Mouse (Mus musculus) MEL (cell line): ENCODE results near the gene Bmpr1b. TPM values are rescaled to one million over a fixed set of nuclear protein-coding genes. Genes with fewer than 3 reads are reported as not detected.

Experiments used
- DNase-seq: peaks from one replicate; pipeline ENCODE4 v3.0.0; 2011; ENCODE audit warnings: low read depth, low spot score
- H3K27ac ChIP-seq: 2 replicates; pipeline ENCODE4 v1.5.1; 2012; ENCODE audit warnings: low read depth, mild to moderate bottlenecking, control low read depth, low read length, moderate library complexity; ENCODE audit not compliant: control insufficient read depth
- H3K27me3 ChIP-seq, 2 experiments: fragments of 150-350 bp in 1 of 2; sonication (generic) in 1 of 2; 2 replicates each; pipeline ENCODE4 v1.6.1; 2012; ENCODE audit warnings: low read length in 2 of 2, mild to moderate bottlenecking in 2 of 2, improper control_type of control experiment in 1 of 2, moderate library complexity in 1 of 2; ENCODE audit not compliant: insufficient read depth in 2 of 2, control insufficient read depth in 1 of 2
- H3K36me3 ChIP-seq, 2 experiments: 2 replicates each; pipeline ENCODE4 v1.6.1; 2012 to 2014; ENCODE audit warnings: low read length in 2 of 2, improper control_type of control experiment in 1 of 2, inconsistent platforms in 1 of 2, mild to moderate bottlenecking in 1 of 2; ENCODE audit not compliant: insufficient read depth in 2 of 2, control insufficient read depth in 1 of 2
- H3K4me1 ChIP-seq, 2 experiments: fragments of 150-350 bp in 1 of 2; sonication (generic) in 1 of 2; 2 replicates each; pipeline ENCODE4 v1.6.1; 2012; ENCODE audit warnings: low read length in 2 of 2, improper control_type of control experiment in 1 of 2, mild to moderate bottlenecking in 1 of 2; ENCODE audit not compliant: insufficient read depth in 2 of 2, control insufficient read depth in 1 of 2
- H3K4me3 ChIP-seq, 2 experiments: fragments of 150-350 bp in 1 of 2; sonication (generic) in 1 of 2; 2 replicates each; pipeline ENCODE4 v1.5.1; 2012; ENCODE audit warnings: low read depth in 2 of 2, low read length in 2 of 2, mild to moderate bottlenecking in 2 of 2, moderate library complexity in 2 of 2, control low read depth in 1 of 2, improper control_type of control experiment in 1 of 2; ENCODE audit not compliant: control insufficient read depth in 1 of 2, insufficient read depth in 1 of 2
- H3K79me2 ChIP-seq: 2 replicates; pipeline ENCODE4 v1.6.1; 2012; ENCODE audit warnings: mild to moderate bottlenecking, low read length, moderate library complexity; ENCODE audit not compliant: control insufficient read depth, poor library complexity, insufficient read depth
- H3K9ac ChIP-seq: 2 replicates; pipeline ENCODE4 v1.6.1; 2012; ENCODE audit warnings: low read depth, mild to moderate bottlenecking, control low read depth, low read length, moderate library complexity; ENCODE audit not compliant: control insufficient read depth, poor library complexity, severe bottlenecking
- H3K9me3 ChIP-seq: fragments of 150-350 bp; sonication (generic); replicated peaks from 2 replicates; pipeline ENCODE4 v1.6.1; 2012; ENCODE audit warnings: mild to moderate bottlenecking, low read length, improper control_type of control experiment, moderate library complexity; ENCODE audit not compliant: insufficient read depth
- BHLHE40 ChIP-seq: IDR thresholded peaks from 2 replicates; pipeline ENCODE4 v1.6.1; 2012; ENCODE audit warnings: low read depth, mild to moderate bottlenecking, inconsistent platforms, low read length, improper control_type of control experiment, borderline replicate concordance
- CHD1 ChIP-seq: IDR thresholded peaks from 2 replicates; pipeline ENCODE4 v1.6.1; 2012; ENCODE audit warnings: low read depth, mild to moderate bottlenecking, inconsistent platforms, low read length, improper control_type of control experiment
- CTCF ChIP-seq, 3 experiments: IDR thresholded peaks in 2 of 3; conservative IDR thresholded peaks in 1 of 3; 2 replicates each; pipeline ENCODE4 v1.5.1; 2011 to 2012; ENCODE audit warnings: low read length in 3 of 3, low read depth in 2 of 3, mild to moderate bottlenecking in 2 of 3, improper control_type of control experiment in 1 of 3, inconsistent platforms in 1 of 3, mixed read lengths in 1 of 3, moderate library complexity in 1 of 3; ENCODE audit not compliant: control insufficient read depth in 1 of 3, insufficient read depth in 1 of 3, poor library complexity in 1 of 3, severe bottlenecking in 1 of 3
- ELF1 ChIP-seq: IDR thresholded peaks from 2 replicates; pipeline ENCODE4 v1.6.1; 2014; ENCODE audit warnings: low read depth, mild to moderate bottlenecking, inconsistent platforms, low read length, improper control_type of control experiment, moderate library complexity
- GABPA ChIP-seq: IDR thresholded peaks from 2 replicates; pipeline ENCODE4 v1.6.1; 2012; ENCODE audit warnings: low read depth, mild to moderate bottlenecking, inconsistent platforms, low read length, improper control_type of control experiment, moderate library complexity
- JUND ChIP-seq: IDR thresholded peaks from 2 replicates; pipeline ENCODE4 v1.6.1; 2011; ENCODE audit warnings: low read depth, mild to moderate bottlenecking, improper control_type of control experiment, low read length
- KAT2A ChIP-seq: conservative IDR thresholded peaks from 2 replicates; pipeline ENCODE4 v1.6.1; 2012; ENCODE audit warnings: low read depth, low read length, improper control_type of control experiment, inconsistent platforms
- MAFK ChIP-seq: IDR thresholded peaks from 2 replicates; pipeline ENCODE4 v1.6.1; 2011; ENCODE audit warnings: low read depth, mild to moderate bottlenecking, low read length, improper control_type of control experiment, borderline replicate concordance
- MAX ChIP-seq: IDR thresholded peaks from 2 replicates; pipeline ENCODE4 v1.6.1; 2011; ENCODE audit warnings: low read length, improper control_type of control experiment
- MAZ ChIP-seq: IDR thresholded peaks from 2 replicates; pipeline ENCODE4 v1.6.1; 2012; ENCODE audit warnings: low read depth, mild to moderate bottlenecking, inconsistent platforms, low read length, improper control_type of control experiment
- MXI1 ChIP-seq: IDR thresholded peaks from 2 replicates; pipeline ENCODE4 v1.6.1; 2011; ENCODE audit warnings: mild to moderate bottlenecking, low read depth, low read length, improper control_type of control experiment
- MYB ChIP-seq: IDR thresholded peaks from 2 replicates; pipeline ENCODE4 v1.6.1; 2011; ENCODE audit warnings: mild to moderate bottlenecking, low read depth, low read length, improper control_type of control experiment
- POLR2A ChIP-seq, 2 experiments: IDR thresholded peaks; 2 replicates each; pipeline ENCODE4 v1.6.1; 2011 to 2012; ENCODE audit warnings: low read length in 2 of 2, mild to moderate bottlenecking in 2 of 2, control low read depth in 1 of 2, improper control_type of control experiment in 1 of 2, low read depth in 1 of 2, moderate library complexity in 1 of 2; ENCODE audit not compliant: control insufficient read depth in 1 of 2, insufficient read depth in 1 of 2, poor library complexity in 1 of 2
- RAD21 ChIP-seq: IDR thresholded peaks from 2 replicates; pipeline ENCODE4 v1.6.1; 2011; ENCODE audit warnings: mild to moderate bottlenecking, low read depth, low read length, improper control_type of control experiment
- RCOR1 ChIP-seq: IDR thresholded peaks from 2 replicates; pipeline ENCODE4 v1.6.1; 2012; ENCODE audit warnings: low read depth, mild to moderate bottlenecking, inconsistent platforms, low read length, improper control_type of control experiment
- SIN3A ChIP-seq: IDR thresholded peaks from 2 replicates; pipeline ENCODE4 v1.6.1; 2012; ENCODE audit warnings: low read length, improper control_type of control experiment, inconsistent platforms
- SMC3 ChIP-seq: IDR thresholded peaks from 2 replicates; pipeline ENCODE4 v1.6.1; 2011; ENCODE audit warnings: low read depth, low read length, improper control_type of control experiment
- TAL1 ChIP-seq: IDR thresholded peaks from 2 replicates; pipeline ENCODE4 v1.6.1; 2012; ENCODE audit warnings: mild to moderate bottlenecking, inconsistent platforms, low read length, moderate library complexity, mixed read lengths
- TBP ChIP-seq: IDR thresholded peaks from 2 replicates; pipeline ENCODE4 v1.8.0; 2011; ENCODE audit warnings: low read depth, low read length, improper control_type of control experiment
- UBTF ChIP-seq: IDR thresholded peaks from 2 replicates; pipeline ENCODE4 v1.6.1; 2012; ENCODE audit warnings: low read depth, mild to moderate bottlenecking, inconsistent platforms, low read length, improper control_type of control experiment, moderate library complexity, borderline replicate concordance; ENCODE audit not compliant: insufficient read depth
- ZC3H11A ChIP-seq: IDR thresholded peaks from 2 replicates; pipeline ENCODE4 v1.6.1; 2012; ENCODE audit warnings: low read depth, mild to moderate bottlenecking, inconsistent platforms, low read length, improper control_type of control experiment
- ZMIZ1 ChIP-seq: IDR thresholded peaks from 2 replicates; pipeline ENCODE4 v1.6.1; 2012; ENCODE audit warnings: low read depth, mild to moderate bottlenecking, inconsistent platforms, low read length, improper control_type of control experiment, moderate library complexity
- ZNF384 ChIP-seq: IDR thresholded peaks from 2 replicates; pipeline ENCODE4 v1.6.1; 2012; ENCODE audit warnings: low read depth, mild to moderate bottlenecking, inconsistent platforms, low read length, improper control_type of control experiment
- polyA plus RNA-seq, 2 experiments: library from polyadenylated mRNA; stranded (reverse) in 1 of 2; unstranded in 1 of 2; fragments of >175 nt in 1 of 2; fragments of >200 nt in 1 of 2; gene quantifications; 2 replicates each; pipeline versions ENCODE4 v1.2.1 to v1.2.4; 2012; ENCODE audit warnings: low replicate concordance in 2 of 2, low read depth in 1 of 2; ENCODE audit not compliant: insufficient read length in 2 of 2, insufficient read depth in 1 of 2, missing spikeins in 1 of 2
- total RNA-seq: library from RNA; depleted of rRNA; stranded (reverse); fragments of 300-350 nt; gene quantifications from 2 replicates; pipeline ENCODE4 v1.2.3, GENCODE M21; 2012

The Bmpr1b gene
- total and polyA plus RNA-seq, 3 experiments = not detected

GRCm38 (mm10) chr3:142173996-142174395 lies 4.8 kb upstream of the Bmpr1b start:
- DNase-seq = no peak
- TF ChIP-seq CTCF (IDR thresholded peaks at IDR 0.05 in 2 of 3, conservative IDR thresholded peaks at IDR 0.05 in 1 of 3; ENCODE audit: control insufficient read depth in 1 of 3, insufficient read depth in 1 of 3, low read depth in 2 of 3, low read length in 3 of 3, poor library complexity in 1 of 3, severe bottlenecking in 1 of 3) (no peak), ELF1 (no peak), BHLHE40 (no peak), GABPA (no peak), ZMIZ1 (no peak), TAL1 (no peak), JUND (no peak), UBTF (no peak), POLR2A (IDR thresholded peaks at IDR 0.05; ENCODE audit: control insufficient read depth in 1 of 2, insufficient read depth in 1 of 2, low read depth in 1 of 2, low read length in 2 of 2, poor library complexity in 1 of 2) (no peak)
- Histone ChIP-seq H3K27me3 (no peaks in the 10 kb centered on the region; a peak in 1 of 4 replicates), H3K27ac (no peak overlapping the region), H3K4me3 (no peak overlapping the region), H3K79me2 (no peaks in the 10 kb centered on the region), H3K9me3 (no peaks in the 10 kb centered on the region), H3K9ac (no peak overlapping the region), H3K36me3 (no peaks in the 10 kb centered on the region), H3K4me1 (no peaks in the 10 kb centered on the region)

GRCm38 (mm10) chr3:142168251-142168862 lies 868 bp downstream of the Bmpr1b start:
- DNase-seq = no peak
- no peak overlapping the region for H3K27ac ChIP-seq
- H3K9ac ChIP-seq = no peak overlapping the region
- TF ChIP-seq MAX (no peak), BHLHE40 (no peak), MYB (no peak), ZNF384 (no peak), TBP (no peak), POLR2A (IDR thresholded peaks at IDR 0.05; ENCODE audit: control insufficient read depth in 1 of 2, insufficient read depth in 1 of 2, low read depth in 1 of 2, low read length in 2 of 2, poor library complexity in 1 of 2) (no peak), SIN3A (no peak), MAFK (no peak), MXI1 (no peak), CTCF (IDR thresholded peaks at IDR 0.05 in 2 of 3, conservative IDR thresholded peaks at IDR 0.05 in 1 of 3; ENCODE audit: control insufficient read depth in 1 of 3, insufficient read depth in 1 of 3, low read depth in 2 of 3, low read length in 3 of 3, poor library complexity in 1 of 3, severe bottlenecking in 1 of 3) (no peak), ZC3H11A (no peak), SMC3 (no peak), MAZ (no peak), KAT2A (no peak), RAD21 (no peak), CHD1 (no peak), RCOR1 (no peak)
- TF ChIP-seq, all 39 proteins: peak for 0
- Histone ChIP-seq H3K36me3 (no peaks in the 10 kb centered on the region), H3K79me2 (no peaks in the 10 kb centered on the region), H3K27me3 (no peaks in the 10 kb centered on the region; a peak in 1 of 4 replicates), H3K4me3 (no peak overlapping the region), H3K4me1 (no peaks in the 10 kb centered on the region), H3K9me3 (no peaks in the 10 kb centered on the region)
